Mouse (Mus musculus) neural tube, embryonic 15.5 days (tissue): ENCODE measurements around the gene Fgf6. TPM values are rescaled to one million over a fixed set of nuclear protein-coding genes. Genes with fewer than 3 reads are reported as not detected.

Experiments
- ATAC-seq: fragments of 200-750 bp; cut with Nextera tagmentation; 2 replicates; pipeline ENCODE4 v1.8.0; 2017; ENCODE audit warnings: mild to moderate bottlenecking, moderate TSS enrichment, moderate library complexity; ENCODE audit not compliant: low FRiP score
- H3K27ac ChIP-seq: fragments of 300-500 bp; sonication (generic); replicated peaks from 2 replicates; pipeline ENCODE4 v1.5.1; 2015; ENCODE audit warnings: mild to moderate bottlenecking, inconsistent platforms
- H3K27me3 ChIP-seq: fragments of 300-500 bp; sonication (generic); replicated peaks from 2 replicates; pipeline ENCODE4 v1.6.1; 2015; ENCODE audit warnings: inconsistent platforms
- H3K36me3 ChIP-seq: fragments of 300-500 bp; sonication (generic); 2 replicates; pipeline ENCODE4 v1.6.1; 2015; ENCODE audit warnings: inconsistent platforms
- H3K4me1 ChIP-seq: fragments of 300-500 bp; sonication (generic); 2 replicates; pipeline ENCODE4 v1.6.1; 2015; ENCODE audit warnings: inconsistent platforms
- H3K4me2 ChIP-seq: fragments of 300-500 bp; sonication (generic); 2 replicates; pipeline ENCODE4 v1.6.1; 2015; ENCODE audit warnings: inconsistent platforms, mild to moderate bottlenecking, moderate library complexity
- H3K4me3 ChIP-seq: fragments of 300-500 bp; sonication (generic); replicated peaks from 2 replicates; pipeline ENCODE4 v1.5.1; 2015; ENCODE audit warnings: mild to moderate bottlenecking, inconsistent platforms
- H3K9ac ChIP-seq: fragments of 300-500 bp; sonication (generic); replicated peaks from 2 replicates; pipeline ENCODE4 v1.6.1; 2015; ENCODE audit warnings: mild to moderate bottlenecking, inconsistent platforms
- H3K9me3 ChIP-seq: fragments of 300-500 bp; sonication (generic); replicated peaks from 2 replicates; pipeline ENCODE4 v1.6.1; 2016; ENCODE audit warnings: inconsistent platforms
- WGBS: fragments of 180-500 bp; shearing (Covaris S2); methylation state at CpG from one replicate; pipeline ENCODE4 v1.1.7; 2015; ENCODE audit warnings: mixed read lengths; 5-methylcytosine and 5-hydroxymethylcytosine counted together
- polyA plus RNA-seq: library from polyadenylated mRNA; unstranded; fragments of >200 nt; fragmentation: Nextera tagmentation; extraction: Ambion mirVana; gene quantifications from 2 replicates; pipeline ENCODE4 v1.2.1, GENCODE M21; 2015

Fgf6 gene
- polyA plus RNA-seq, 1 experiment from 2014 or later, result 0.10 TPM

DNA sequence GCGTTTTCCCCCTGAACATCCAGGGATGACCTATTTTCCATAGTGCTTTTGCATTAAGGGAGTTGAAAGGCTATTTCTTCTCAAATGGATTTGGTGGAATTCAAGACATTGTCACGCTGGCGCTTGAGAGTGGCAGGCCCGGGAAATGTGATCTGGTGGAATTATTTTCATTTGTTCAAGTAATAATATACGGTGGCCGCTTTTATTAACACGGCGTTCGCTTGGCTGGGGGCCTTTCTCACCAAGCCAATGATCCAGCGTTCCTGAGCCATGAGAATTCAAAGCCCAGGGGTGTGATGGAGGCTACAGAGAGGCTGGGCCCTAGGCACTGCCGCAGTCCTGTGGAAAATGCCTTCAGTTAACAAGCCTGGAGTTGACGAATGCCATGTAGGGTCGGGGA is 5.0 kb downstream of the Fgf6 start:
- Histone ChIP-seq H3K4me3 (no peak overlapping the region), H3K4me1 (peaks cover 13% of the 10 kb centered on the region; the same call in 1 of the 2 replicates), H3K36me3 (no peaks in the 10 kb centered on the region), H3K27me3 (no peaks in the 10 kb centered on the region; the same call in none of the 2 replicates), H3K9ac (no peak overlapping the region), H3K27ac (no peak overlapping the region), H3K9me3 (no peaks in the 10 kb centered on the region), H3K4me2 (0 out of 2 replicates have a peak overlapping the region, but pooled peaks have one; percentile 5)
- no peak for ATAC-seq
- WGBS, result 19% methylated on average over 13 of the region's 13 CpGs

DNA sequence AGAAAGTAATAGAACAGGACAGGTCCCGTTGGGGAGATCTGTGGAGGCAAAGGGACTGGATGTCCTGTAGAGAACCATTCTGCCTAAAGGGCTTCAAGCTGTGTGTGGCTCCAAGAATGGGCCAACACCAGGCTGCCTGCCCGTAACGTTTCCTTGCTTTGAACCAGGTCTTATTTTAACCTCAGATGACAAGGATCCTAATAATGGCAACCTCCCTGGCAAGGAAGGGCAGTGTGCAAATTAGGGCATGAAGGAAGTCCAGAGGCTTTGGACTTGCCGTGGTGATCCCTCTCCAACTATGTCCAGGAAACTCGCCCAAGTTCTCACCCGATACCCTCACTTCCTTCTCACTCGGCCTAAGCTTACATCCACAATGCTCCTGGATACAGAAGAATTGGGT is 9.4 kb downstream of the Fgf6 start:
- no peak overlapping the region for H3K4me3 ChIP-seq
- WGBS, result 72% methylated on average over 7 of the region's 7 CpGs
- H3K9ac ChIP-seq, result no peak overlapping the region
- H3K27me3 ChIP-seq, result no peaks in the 10 kb centered on the region; the same call in none of the 2 replicates
- no peaks in the 10 kb centered on the region for H3K36me3 ChIP-seq
- no peaks in the 10 kb centered on the region for H3K9me3 ChIP-seq
- peaks cover 8% of the 10 kb centered on the region; the same call in 1 of the 2 replicates for H3K4me1 ChIP-seq
- H3K4me2 ChIP-seq, result no peak overlapping the region
- ATAC-seq, result no peak
- H3K27ac ChIP-seq, result no peak overlapping the region

DNA sequence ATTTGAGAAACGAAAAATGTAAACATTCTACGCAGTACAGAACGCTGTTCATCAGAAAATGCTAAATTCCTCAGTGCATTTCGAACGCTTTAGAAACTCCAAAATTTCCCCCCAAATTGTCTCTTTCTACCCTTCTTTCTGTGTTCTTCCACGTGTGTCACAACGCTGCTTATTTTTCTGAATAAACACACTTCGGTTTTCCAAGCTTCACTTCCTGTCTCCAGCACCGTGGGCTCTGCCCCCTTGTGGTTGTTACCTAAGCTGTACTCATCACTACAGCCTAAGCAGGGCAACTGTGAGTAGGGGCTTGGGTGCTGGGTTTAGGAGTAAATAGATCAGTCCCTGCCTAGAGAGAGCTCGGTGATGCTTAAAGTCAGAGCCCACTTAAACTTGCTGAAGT is 19.4 kb downstream of the Fgf6 start:
- Histone ChIP-seq H3K27me3 (no peaks in the 10 kb centered on the region), H3K9me3 (no peaks in the 10 kb centered on the region), H3K4me3 (no peak overlapping the region), H3K4me2 (0 out of 2 replicates have a peak overlapping the region, but pooled peaks have one; percentile 35), H3K9ac (no peak overlapping the region), H3K4me1 (0 out of 2 replicates have a peak, but pooled peaks cover 7% of the 10 kb centered on the region), H3K27ac (no peak overlapping the region), H3K36me3 (no peaks in the 10 kb centered on the region)
- ATAC-seq, result no peak; the same call in 1 of the 2 replicates
- 42% methylated on average over 10 of the region's 10 CpGs for WGBS

DNA sequence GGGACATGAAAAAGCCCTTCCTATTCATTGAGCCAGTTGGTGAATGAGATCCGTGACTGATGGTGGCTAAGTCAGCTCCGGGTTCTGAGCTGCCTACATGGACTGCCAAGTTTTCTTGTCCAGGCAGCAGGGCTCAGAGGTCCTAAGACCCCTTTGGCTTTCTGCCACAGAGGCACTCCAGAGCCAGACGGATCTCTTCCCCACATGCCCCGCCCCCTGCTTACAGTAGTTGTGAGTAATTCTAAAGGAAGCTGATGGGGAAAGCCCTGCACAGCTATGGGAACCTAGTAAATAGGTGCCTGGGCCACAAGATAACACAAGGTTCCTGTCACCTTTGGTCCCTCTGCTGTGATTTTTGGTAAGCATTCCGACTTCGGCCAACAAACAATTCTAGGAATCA is 29.5 kb downstream of the Fgf6 start:
- no peak overlapping the region for H3K9ac ChIP-seq
- H3K4me3 ChIP-seq, result no peak overlapping the region
- WGBS, result 62% methylated on average over 6 of the region's 6 CpGs
- no peak overlapping the region for H3K27ac ChIP-seq
- H3K4me2 ChIP-seq, result no peak overlapping the region
- no peaks in the 10 kb centered on the region for H3K4me1 ChIP-seq
- no peaks in the 10 kb centered on the region for H3K9me3 ChIP-seq
- ATAC-seq, result no peak
- no peaks in the 10 kb centered on the region for H3K36me3 ChIP-seq
- H3K27me3 ChIP-seq, result no peaks in the 10 kb centered on the region

DNA sequence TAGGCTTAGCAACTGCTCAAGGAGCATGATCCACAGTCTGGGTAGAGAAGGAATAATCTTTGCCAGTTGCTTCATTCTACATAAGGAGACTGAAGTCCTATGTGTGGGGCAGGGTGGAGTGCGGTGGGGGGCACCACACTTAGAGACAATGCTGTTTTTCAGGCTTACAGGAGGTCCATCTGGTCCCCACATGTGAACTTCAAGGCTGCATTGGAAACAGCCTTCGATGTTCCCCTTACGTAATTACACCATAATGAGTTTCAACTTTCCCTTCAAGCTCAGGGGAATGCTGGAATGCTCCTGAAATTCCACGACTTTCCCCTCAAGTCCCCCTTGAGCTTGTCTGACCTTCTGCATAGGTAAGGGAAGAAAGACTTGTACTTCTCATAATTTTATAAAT is 35.5 kb downstream of the Fgf6 start:
- WGBS, result 80% methylated on average over 4 of the region's 4 CpGs

DNA sequence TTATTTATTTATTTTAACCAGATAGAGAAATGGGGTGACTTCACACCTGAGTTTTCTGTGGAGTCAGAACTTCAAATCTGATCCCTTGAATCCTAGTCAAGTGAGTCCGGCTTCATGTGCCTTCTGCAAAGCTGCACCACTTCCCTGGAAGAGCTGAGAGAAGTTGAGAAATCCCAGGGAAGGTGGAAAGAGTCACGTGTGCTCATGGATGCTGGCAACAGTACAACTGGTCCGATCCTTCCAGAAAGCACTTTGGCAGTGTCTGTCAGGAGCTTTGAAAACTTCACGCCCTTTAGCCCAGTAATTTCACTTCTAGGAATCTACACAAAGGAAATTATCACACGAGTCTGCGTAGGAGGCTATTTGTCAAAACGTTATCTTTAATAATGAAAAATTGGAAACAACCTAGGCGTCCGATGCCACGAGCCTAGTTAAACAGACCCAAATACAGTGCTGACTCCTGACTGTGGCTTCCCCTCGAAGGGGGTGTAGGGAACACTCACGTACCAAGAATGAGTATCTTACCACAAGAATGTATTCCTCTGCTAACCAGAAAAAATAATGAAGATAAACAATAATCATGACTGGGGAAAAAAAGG is 41.7 kb downstream of the Fgf6 start:
- Histone ChIP-seq H3K27me3 (no peaks in the 10 kb centered on the region), H3K9ac (no peak overlapping the region), H3K4me2 (no peak overlapping the region), H3K4me1 (no peaks in the 10 kb centered on the region), H3K9me3 (no peaks in the 10 kb centered on the region), H3K27ac (no peak overlapping the region), H3K4me3 (no peak overlapping the region), H3K36me3 (no peaks in the 10 kb centered on the region)
- no peak for ATAC-seq
- WGBS, result 87% methylated on average over 12 of the region's 12 CpGs

More for the DNA sequence above, 35.5 kb downstream of the Fgf6 start:
- no peak overlapping the region for H3K4me2 ChIP-seq
- ATAC-seq, result no peak
- H3K4me3 ChIP-seq, result no peak overlapping the region
- no peaks in the 10 kb centered on the region for H3K36me3 ChIP-seq
- no peak overlapping the region for H3K27ac ChIP-seq
- H3K9ac ChIP-seq, result no peak overlapping the region
- no peaks in the 10 kb centered on the region for H3K9me3 ChIP-seq
- no peaks in the 10 kb centered on the region for H3K27me3 ChIP-seq
- H3K4me1 ChIP-seq, result no peaks in the 10 kb centered on the region

DNA sequence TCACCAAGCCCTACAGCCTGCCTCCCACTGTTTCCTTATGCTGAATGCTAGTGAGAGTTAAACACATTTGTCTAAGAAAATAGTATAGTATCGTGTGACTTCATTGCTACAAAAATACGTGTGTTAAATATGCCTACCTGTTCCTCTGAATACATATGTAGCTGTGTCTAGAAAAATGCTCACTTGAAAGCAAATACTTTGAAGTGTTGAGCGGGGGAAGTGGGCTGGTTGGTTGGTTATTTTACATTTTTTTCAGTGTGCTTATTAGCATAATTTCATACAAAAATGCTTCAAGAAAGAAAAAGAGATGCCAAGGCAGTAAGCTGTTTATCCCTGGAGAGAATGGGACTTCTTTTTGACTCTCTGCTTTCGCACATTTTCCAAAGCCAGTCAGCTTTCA is 44.6 kb downstream of the Fgf6 start:
- Histone ChIP-seq H3K4me1 (peaks cover 4% of the 10 kb centered on the region; the same call in 1 of the 2 replicates), H3K4me3 (no peak overlapping the region), H3K9ac (no peak overlapping the region), H3K9me3 (no peaks in the 10 kb centered on the region), H3K4me2 (no peak overlapping the region), H3K27ac (no peak overlapping the region), H3K27me3 (no peaks in the 10 kb centered on the region), H3K36me3 (no peaks in the 10 kb centered on the region)
- 80% methylated on average over 4 of the region's 4 CpGs for WGBS
- no peak for ATAC-seq

DNA sequence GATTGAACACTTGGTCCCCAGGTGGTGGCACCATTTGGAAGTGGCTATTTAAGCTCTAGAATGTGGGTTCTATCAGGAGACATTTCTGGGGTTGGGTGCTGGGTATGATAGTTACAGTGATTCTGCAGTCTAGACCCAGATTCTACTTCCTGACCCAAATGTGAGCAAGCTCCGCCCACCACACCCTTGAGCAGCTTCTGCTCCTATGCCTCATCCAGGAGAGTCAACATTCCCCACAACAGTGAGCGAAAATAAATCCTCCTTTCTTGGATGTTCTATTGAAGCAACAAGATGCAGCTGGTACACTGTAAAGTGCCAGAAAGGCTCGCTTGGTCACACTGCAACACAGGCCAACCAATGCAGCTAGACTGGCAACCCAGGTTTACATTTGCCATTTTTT is 48.5 kb downstream of the Fgf6 start:
- H3K9ac ChIP-seq, result no peak overlapping the region
- 85% methylated on average over 3 of the region's 3 CpGs for WGBS
- no peaks in the 10 kb centered on the region for H3K36me3 ChIP-seq
- H3K9me3 ChIP-seq, result no peaks in the 10 kb centered on the region
- ATAC-seq, result no peak
- H3K4me1 ChIP-seq, result peaks cover 4% of the 10 kb centered on the region; the same call in 1 of the 2 replicates
- H3K4me2 ChIP-seq, result no peak overlapping the region
- H3K4me3 ChIP-seq, result no peak overlapping the region
- H3K27me3 ChIP-seq, result no peaks in the 10 kb centered on the region
- no peak overlapping the region for H3K27ac ChIP-seq

DNA sequence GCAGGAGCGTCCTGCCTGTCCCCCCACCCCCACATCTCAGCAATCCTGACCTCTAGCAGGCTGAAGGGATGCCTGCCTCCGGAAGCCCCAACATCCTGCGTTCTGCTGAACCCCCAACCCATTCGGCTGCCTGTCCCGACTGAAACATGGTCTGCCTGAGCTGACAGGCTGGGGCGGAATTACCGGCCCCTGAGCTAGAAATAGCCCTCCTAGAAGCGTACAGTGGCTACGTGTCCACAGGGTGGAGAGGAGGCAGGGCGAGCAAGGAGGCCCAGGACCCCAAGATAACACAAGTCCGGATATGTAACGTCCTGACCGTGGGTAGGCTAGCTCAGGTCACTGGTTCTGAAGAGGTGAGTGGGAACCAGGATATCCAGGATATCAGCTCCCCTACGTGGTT is 49.4 kb downstream of the Fgf6 start:
- Histone ChIP-seq H3K36me3 (no peaks in the 10 kb centered on the region), H3K4me1 (peaks cover 4% of the 10 kb centered on the region; the same call in 1 of the 2 replicates), H3K9me3 (no peaks in the 10 kb centered on the region), H3K4me2 (peak overlapping the region; percentile 31), H3K9ac (no peak overlapping the region), H3K4me3 (no peak overlapping the region), H3K27me3 (no peaks in the 10 kb centered on the region), H3K27ac (no peak overlapping the region)
- no peak for ATAC-seq
- WGBS, result 10% methylated on average over 14 of the region's 14 CpGs

DNA sequence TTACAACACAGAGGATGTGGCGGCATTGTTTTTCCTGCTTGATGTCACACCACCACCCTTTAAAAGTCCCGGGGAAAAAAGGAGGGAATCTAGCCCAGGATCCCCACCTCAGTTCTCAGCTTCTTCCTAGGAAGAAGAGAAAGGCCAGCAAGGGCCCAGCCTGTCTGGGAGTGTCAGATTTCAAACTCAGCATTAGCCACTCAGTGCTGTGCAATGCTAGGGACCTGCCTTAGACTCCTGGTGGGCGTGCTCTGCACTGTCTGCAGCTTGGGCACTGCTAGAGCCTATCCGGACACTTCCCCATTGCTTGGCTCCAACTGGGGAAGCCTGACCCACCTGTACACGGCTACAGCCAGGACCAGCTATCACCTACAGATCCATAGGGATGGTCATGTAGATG is 57.4 kb downstream of the Fgf6 start, which contains the start of gene Fgf23:
Gene Fgf23, plus strand, starts transcription at position 86 of the 400 bp plus-strand sequence.
- H3K36me3 ChIP-seq, result no peaks in the 10 kb centered on the region
- H3K4me2 ChIP-seq, result no peak within 1 kb of the TSS
- no peak within 1 kb of the TSS for H3K4me3 ChIP-seq
- H3K27me3 ChIP-seq, result no peaks in the 10 kb centered on the region
- 10% methylated on average over 5 of the region's 5 CpGs for WGBS
- no peak within 1 kb of the TSS for H3K9ac ChIP-seq
- ATAC-seq, result no peak
- H3K27ac ChIP-seq, result no peak within 1 kb of the TSS
- no peaks in the 10 kb centered on the region for H3K9me3 ChIP-seq
- H3K4me1 ChIP-seq, result no peaks in the 10 kb centered on the region
